Mouse (Mus musculus) kidney, adult 8-10 months (tissue): ENCODE measurements around the gene Lefty1.
"Not testable (repeated sequence)": the region's sequence is repeated elsewhere in the genome, so short reads cannot be mapped to it uniquely, and the experiment has no call there.

Experiments
- DNase-seq, 2 experiments: peaks; one replicate each; pipeline ENCODE4 v3.0.0; 2022

The Lefty1 gene

GRCm38 (mm10) chr1:180956973-180957381 lies 22.2 kb downstream of the Lefty1 start:
- DNase-seq = peak; percentile 65 to 74

- DNase-seq = no peak
Observed at GRCm38 (mm10) chr1:180957989-180958388, 23.2 kb downstream of the Lefty1 start.

- no peak for DNase-seq
Observed at GRCm38 (mm10) chr1:180958797-180959196, 24.0 kb downstream of the Lefty1 start.

DNA sequence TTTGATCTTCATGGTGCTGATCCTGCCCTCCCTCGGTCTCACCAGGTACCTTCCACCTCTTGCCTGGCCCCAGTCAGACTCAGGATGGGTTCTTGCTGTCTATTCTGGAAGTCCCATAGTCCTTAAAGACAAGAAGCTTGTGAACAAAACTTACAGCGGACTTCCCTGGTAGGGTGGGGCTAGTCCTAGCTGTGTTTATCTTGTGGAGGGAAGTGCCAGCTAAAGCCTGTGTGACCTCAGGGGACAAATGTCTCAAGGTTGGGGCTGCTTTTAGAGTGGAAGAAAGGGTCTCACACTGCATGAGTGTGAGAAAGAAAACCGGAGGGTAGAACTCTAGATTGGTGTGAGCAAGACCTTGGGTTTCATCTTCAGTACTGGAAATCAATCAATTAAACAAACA lies 31.0 kb downstream of the Lefty1 start:
- DNase-seq = no peak

- DNase-seq = no peak
Observed at GRCm38 (mm10) chr1:180966542-180966941, 31.7 kb downstream of the Lefty1 start.

GRCm38 (mm10) chr1:180967261-180967660 lies 32.4 kb downstream of the Lefty1 start:
- no peak for DNase-seq

- no peak for DNase-seq
Observed at GRCm38 (mm10) chr1:180972941-180973340, 38.1 kb downstream of the Lefty1 start.

DNA sequence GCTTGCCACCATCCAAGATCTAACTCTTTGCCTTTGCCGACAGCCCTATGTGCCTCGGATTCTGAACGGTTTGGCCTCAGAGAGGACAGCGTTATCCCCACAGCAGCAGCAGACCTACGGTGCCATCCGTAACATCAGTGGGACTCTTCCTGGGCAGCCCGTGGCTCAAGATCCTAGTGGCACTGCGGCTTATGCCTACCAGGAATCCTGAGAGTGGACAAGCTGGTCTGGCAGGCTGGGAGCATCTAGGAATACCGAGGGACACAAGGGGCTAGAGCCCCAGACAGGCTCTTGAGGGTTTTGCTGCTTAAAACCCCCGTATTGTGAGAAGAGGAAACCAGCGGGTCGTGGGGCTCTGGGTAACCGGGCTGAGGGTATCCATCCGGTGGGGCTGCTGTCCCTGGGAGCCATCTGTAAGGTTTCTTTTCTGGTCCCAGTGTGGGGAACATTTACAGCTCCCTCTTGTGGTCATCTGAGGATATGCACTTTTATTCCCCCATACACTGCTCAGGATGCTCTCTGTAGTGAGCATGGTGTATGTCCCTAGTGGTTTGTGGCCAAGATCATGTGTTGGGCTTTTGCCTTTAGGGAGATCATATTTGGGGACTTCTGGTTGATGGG lies 39.4 kb downstream of the Lefty1 start:
- DNase-seq = peak; percentile 29 to 37

DNA sequence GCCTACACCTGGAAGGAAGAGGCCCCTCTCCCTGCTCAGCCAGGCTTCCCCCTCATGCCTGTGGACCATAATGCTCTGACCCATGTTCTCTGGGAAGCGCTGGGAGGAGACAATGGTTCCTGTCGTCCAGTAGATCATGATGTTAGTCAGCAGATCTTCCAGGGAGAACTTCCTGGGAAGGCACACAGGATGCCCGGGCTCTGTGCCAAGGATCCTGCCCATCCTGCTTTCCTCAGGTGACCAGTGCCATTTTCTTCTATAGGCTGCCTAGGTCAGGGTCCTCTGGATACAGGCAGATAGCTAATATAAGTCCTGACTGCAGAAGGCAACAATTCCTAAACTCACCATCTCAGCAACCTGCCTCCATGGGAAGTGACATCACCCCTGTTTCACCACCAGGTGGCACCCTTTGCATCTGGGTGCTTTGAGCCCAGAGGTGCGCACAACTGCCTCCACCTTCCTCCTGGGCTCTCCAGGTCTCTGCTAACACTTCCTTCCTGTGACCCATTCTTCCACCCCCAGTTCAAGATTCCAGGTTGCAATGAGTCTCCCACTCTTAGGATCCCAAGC lies 41.4 kb downstream of the Lefty1 start:
- peak in 1 of 2 experiments; percentile 32 for DNase-seq

DNA sequence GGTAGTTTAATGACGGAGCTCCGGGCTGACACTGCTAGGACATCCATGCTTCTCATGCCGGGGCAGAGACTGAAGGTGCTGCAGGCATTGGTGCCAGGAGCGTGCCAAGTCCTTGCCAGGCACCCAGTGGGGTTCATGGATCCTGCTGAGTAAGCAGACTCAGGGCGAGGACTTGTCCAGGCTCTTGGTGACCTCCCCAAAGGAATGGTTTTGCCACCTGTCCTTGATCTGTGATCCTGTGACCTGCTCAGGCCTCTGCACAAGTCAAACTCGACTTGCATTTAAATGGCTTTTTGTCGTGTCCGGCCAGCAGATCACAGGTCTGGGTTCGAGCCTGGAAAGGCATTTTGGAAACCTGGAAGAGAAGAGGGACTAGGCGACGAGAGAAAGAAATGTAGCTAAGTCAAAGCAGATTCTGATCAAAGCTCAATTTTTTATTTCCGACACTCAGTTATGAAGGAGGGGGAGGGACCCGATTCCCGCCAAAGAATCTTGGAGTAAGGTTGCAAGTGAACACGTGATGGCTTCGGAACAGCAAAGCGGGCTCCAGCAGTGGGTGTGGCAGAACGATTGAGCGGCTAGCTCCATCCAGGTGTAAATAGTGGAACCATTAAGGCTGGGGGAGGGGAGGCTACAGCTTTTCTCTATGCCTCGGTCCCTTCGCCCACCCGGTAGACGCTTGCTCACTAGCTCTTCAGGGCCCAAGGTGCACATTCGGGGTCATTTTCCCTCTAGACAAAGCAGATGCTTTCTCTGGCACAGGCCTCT lies 44.8 kb downstream of the Lefty1 start:
- DNase-seq = no peak

GRCm38 (mm10) chr1:180980464-180980863 lies 45.6 kb downstream of the Lefty1 start:
- DNase-seq = no peak

DNA sequence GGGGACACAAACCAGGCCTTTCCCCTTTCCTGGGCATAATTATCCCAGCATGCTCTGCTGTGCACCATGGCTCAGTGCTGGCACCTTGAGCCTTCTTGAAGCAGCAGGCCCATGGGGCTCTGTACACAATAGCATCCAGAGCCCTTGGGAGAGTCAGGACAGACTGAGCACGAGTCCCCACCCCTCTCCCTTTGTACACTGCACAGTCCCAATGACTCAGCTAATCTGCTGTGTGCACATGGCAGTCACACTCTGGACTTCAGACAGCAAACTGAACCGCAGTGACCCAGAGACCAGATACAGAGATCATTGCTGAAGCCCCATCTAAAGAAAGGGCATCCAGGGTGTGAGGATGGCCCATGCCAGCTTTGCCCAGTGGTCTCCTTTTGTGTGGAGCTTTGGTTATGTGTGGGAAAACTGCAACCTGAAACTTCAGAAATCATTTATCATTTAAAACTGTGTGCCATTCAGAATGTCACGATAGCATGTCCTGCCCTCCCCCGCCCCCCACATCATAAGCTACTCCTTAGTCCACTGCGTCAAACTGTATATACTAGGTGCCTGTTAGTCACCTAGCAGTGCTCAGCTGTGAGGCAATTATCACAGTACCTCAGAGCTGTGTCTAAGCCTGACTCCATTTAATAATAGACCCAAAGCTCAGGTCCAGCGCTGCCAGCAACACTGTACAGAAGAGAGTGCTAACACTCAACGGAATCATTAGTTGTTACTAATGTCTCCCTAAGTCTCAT lies 46.6 kb downstream of the Lefty1 start:
- DNase-seq = not testable (repeated sequence)

GRCm38 (mm10) chr1:180986701-180987100 lies 51.9 kb downstream of the Lefty1 start:
- DNase-seq = no peak

GRCm38 (mm10) chr1:180987759-180988158 lies 52.9 kb downstream of the Lefty1 start:
- peak in 1 of 2 experiments; percentile 70 for DNase-seq
